Mouse (Mus musculus) kidney, adult 2 months (tissue): ENCODE results near the gene Fat2. TPM values are rescaled to one million over a fixed set of nuclear protein-coding genes. Genes with fewer than 3 reads are reported as not detected.

Source experiments
- DNase-seq: peaks from one replicate; pipeline ENCODE4 v3.0.0; 2021
- H3K27ac ChIP-seq: fragments of 200-500 bp; 2 replicates; pipeline ENCODE4 v1.5.1; 2012; ENCODE audit warnings: low read depth, low read length, control low read depth, inconsistent platforms; ENCODE audit not compliant: insufficient read depth
- H3K27me3 ChIP-seq: fragments of 200-500 bp; replicated peaks from 2 replicates; pipeline ENCODE4 v1.6.1; 2012; ENCODE audit warnings: mild to moderate bottlenecking, moderate library complexity, low read length, inconsistent platforms; ENCODE audit not compliant: control insufficient read depth, insufficient read depth
- H3K36me3 ChIP-seq: fragments of 200-500 bp; 2 replicates; pipeline ENCODE4 v1.6.1; 2012; ENCODE audit warnings: mild to moderate bottlenecking, moderate library complexity, low read length, inconsistent platforms; ENCODE audit not compliant: control insufficient read depth, insufficient read depth
- H3K4me1 ChIP-seq: fragments of 200-500 bp; 2 replicates; pipeline ENCODE4 v1.6.1; 2011; ENCODE audit warnings: low read length; ENCODE audit not compliant: control insufficient read depth, insufficient read depth
- H3K4me3 ChIP-seq: fragments of 200-500 bp; 2 replicates; pipeline ENCODE4 v1.5.1; 2011; ENCODE audit warnings: mild to moderate bottlenecking, low read depth, low read length, control low read depth; ENCODE audit not compliant: insufficient read depth
- CTCF ChIP-seq: fragments of 200-500 bp; conservative IDR thresholded peaks from 2 replicates; pipeline ENCODE4 v1.5.1; 2011; ENCODE audit warnings: low read depth, mild to moderate bottlenecking, control low read depth, low read length, moderate library complexity, mixed read lengths; ENCODE audit not compliant: insufficient read depth, insufficient read length
- POLR2A ChIP-seq: fragments of 200-500 bp; IDR thresholded peaks from one replicate; pipeline ENCODE4 v1.6.1; 2011; ENCODE audit warnings: low read depth, low read length, control low read depth
- WGBS: fragments of 180-500 bp; shearing (Covaris S2); methylation state at CpG from one replicate; pipeline ENCODE4 v1.1.7; 2018; 5-methylcytosine and 5-hydroxymethylcytosine counted together
- polyA plus RNA-seq: library from polyadenylated mRNA; depleted of rRNA; stranded (reverse); fragments of >200 nt; gene quantifications from 2 replicates; pipeline ENCODE4 v1.2.3, GENCODE M21; 2012

The Fat2 gene
- polyA plus RNA-seq, 1 experiment = 0.06 TPM

DNA sequence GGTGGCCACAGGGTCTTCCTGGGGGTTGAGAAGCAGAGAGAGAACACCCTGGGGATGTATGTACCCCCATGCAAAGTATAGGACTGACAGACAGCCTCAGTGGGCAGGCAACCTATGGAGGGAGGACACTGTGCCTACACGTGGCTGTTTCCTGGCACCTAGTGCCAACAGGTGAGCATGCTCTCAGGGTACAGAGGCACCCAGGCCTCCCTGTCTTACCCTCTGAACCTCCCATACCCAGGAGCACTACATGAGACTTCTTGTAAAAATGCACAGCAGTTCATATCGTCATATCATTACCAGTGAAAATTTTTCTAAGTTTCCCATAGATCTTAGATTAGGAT, 21.7 kb downstream of the Fat2 start:
- H3K4me1 ChIP-seq = no peaks in the 10 kb centered on the region
- H3K27me3 ChIP-seq = no peaks in the 10 kb centered on the region
- H3K36me3 ChIP-seq = no peaks in the 10 kb centered on the region
- WGBS = 62% methylated on average over 2 of the region's 2 CpGs
- no peak overlapping the region for H3K4me3 ChIP-seq
- TF ChIP-seq CTCF (no peak), POLR2A (no peak)
- H3K27ac ChIP-seq = no peak overlapping the region
- no peak for DNase-seq

DNA sequence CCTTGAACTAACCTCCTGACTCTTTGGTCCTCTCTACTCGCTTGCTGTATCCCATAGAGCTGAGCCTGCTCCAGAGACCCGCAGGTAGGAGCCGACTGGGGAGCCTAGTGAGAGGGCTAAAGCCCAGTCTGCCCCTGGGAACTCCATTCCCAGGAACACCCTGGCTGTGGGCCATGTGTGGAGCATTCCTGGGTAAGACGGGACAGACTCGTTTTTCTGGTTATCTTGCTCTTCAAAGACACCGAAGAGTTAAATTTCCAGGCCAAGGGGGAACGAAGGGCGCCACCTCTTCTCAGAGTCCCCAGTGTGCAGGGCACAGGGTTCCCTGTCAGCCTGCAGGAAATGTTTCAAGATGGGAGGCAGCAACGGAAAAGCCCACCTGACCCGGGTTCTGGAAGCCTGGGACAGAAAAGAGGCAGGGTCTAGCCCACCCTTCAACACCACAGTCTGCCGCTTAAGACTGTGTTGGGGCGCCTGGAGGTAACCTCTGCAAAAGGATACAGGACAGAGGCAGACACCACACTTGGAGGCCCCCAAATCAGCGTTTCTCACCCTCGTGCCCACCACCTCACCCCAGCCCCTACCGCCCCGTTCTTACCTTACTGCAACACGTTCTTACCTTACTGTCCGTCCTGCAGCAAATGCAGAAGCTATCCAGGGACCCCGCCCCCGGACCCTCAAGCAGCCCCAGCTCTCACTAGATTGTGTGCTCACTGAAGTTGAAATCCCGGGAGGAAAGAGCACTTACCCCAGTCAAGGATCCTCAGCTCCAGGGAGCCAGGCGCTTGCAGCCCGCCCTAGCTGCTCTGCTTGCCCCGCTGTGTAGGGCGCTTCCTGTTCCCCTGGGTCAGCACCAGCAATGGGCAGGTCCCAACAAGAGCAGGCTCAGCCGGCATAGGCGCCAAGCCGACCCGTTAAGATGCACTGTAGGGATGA, 22.3 kb downstream of the Fat2 start:
- no peaks in the 10 kb centered on the region for H3K27me3 ChIP-seq
- WGBS = 27% methylated on average over 29 of the region's 29 CpGs
- TF ChIP-seq CTCF (no peak), POLR2A (no peak)
- no peaks in the 10 kb centered on the region for H3K4me1 ChIP-seq
- H3K36me3 ChIP-seq = no peaks in the 10 kb centered on the region
- no peak overlapping the region for H3K27ac ChIP-seq
- H3K4me3 ChIP-seq = no peak overlapping the region
- DNase-seq = no peak

DNA sequence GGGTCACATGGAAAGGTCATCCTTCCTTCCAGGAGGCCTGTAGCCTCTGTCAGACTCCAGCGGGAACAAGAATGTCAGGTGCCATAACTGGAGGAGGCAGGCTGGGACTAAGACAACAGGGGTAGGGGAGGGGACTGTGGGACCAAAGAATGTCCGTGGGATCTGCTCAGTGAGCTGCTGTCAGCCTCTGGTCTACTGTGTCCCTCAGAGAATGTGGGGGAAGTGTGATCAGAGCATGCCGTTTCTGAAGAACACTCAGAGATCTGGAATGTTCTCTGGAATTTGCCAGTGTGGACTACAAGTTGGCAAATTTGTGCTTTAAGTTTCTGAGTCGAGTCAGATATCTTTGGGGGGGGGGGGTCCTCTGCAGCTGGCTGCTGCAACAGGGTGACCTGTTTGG, 34.0 kb downstream of the Fat2 start:
- Histone ChIP-seq H3K36me3 (no peaks in the 10 kb centered on the region), H3K4me3 (no peak overlapping the region), H3K27me3 (no peaks in the 10 kb centered on the region), H3K27ac (no peak overlapping the region), H3K4me1 (no peaks in the 10 kb centered on the region)
- no peak for DNase-seq
- 49% methylated on average over 4 of the region's 4 CpGs for WGBS
- TF ChIP-seq POLR2A (no peak), CTCF (no peak)

DNA sequence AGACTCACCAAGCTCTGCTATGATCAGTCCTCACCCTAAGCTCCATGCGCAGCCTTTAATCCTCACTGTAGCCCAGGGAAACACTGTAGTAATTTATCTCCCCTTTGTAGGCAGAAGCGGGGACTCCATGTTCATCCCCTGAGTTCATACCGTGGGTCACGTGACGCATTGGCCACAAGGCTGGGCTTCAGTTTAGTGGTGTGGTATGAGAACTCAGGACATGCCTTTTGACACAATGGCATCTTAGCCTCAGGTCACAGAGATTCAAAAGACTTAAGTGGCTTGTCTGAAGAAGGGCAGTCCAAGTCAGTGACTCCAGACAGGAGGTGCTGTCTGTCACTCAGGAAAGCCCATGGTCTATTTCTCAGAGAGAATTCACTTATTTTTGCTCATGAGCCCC, 43.2 kb downstream of the Fat2 start:
- TF ChIP-seq POLR2A (no peak), CTCF (no peak)
- Histone ChIP-seq H3K27me3 (no peaks in the 10 kb centered on the region), H3K27ac (no peak overlapping the region), H3K36me3 (no peaks in the 10 kb centered on the region), H3K4me1 (no peaks in the 10 kb centered on the region), H3K4me3 (no peak overlapping the region)
- no peak for DNase-seq
- WGBS = 91% methylated on average over 5 of the region's 5 CpGs

DNA sequence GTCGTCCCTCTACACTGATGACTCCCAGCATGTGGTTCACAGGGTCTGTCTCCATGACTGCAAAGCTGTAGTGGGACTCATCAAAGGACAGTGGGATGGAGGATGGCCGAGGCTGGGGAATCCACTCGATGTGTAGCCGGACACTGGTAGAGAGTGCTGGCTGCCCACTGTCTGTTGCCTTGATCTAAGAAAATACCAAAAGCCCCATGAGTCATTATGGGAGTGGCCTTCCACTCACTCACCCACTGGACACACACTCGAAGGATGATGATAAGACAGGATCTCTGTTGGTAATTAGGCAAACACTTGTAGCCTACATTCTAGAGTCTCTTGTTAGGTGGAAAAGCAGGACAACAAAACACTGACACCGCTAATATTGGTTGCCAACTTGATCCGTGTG, 44.5 kb downstream of the Fat2 start:
- no peak for DNase-seq
- Histone ChIP-seq H3K4me1 (no peaks in the 10 kb centered on the region), H3K36me3 (no peaks in the 10 kb centered on the region), H3K4me3 (no peak overlapping the region), H3K27me3 (no peaks in the 10 kb centered on the region), H3K27ac (no peak overlapping the region)
- 91% methylated on average over 7 of the region's 7 CpGs for WGBS
- TF ChIP-seq CTCF = no peak
- no peak for TF ChIP-seq POLR2A

DNA sequence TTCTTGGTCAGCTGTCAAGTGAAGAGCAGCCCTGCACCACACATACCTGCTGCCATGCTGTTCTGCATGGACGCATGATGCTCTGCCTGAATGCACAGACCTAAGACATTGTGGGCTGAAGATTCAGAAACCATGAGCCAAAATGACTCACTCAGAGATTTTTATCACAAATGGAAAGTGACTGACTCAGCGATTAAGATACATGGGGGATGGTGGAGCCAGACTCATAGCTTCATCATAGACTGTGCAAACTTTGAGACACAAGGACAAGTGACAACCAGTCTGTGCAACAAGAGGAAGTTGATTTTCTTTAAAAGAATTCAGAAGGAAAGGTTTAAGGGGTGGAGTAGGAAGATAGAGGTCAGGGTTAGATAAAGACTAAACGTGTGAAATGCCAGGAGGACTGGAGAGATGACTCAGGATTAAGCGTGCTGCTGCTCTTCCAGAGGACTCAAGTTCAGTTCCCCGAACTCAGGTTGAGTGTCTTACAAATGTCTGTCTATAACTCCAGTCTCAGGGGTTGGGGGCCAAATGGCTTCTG, 46.4 kb downstream of the Fat2 start:
- TF ChIP-seq CTCF (no peak), POLR2A (no peak)
- no peak for DNase-seq
- WGBS = 68% methylated on average over 5 of the region's 5 CpGs
- Histone ChIP-seq H3K4me3 (no peak overlapping the region), H3K27ac (no peak overlapping the region), H3K27me3 (no peaks in the 10 kb centered on the region), H3K36me3 (no peaks in the 10 kb centered on the region), H3K4me1 (no peaks in the 10 kb centered on the region)

DNA sequence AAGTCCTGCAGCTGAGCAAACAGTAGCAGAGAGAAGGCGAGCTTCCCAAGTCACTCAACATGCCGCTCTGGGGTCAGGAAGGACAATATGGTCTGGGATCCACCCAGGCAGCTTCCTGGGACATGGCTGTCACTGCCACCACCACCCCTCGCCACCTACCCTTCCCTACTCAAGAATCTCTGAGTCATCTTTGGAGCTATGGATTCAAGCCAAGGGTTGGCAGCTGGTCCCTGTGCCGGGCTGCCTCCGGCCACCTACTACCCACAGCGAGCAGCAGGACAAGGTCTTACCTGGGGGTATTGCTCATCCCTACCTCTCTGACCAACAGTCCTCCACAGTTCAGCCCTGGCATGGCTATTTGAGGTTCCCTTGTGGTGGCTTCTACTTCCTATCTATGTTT, 61.6 kb downstream of the Fat2 start:
- no peaks in the 10 kb centered on the region for H3K36me3 ChIP-seq
- no peaks in the 10 kb centered on the region for H3K27me3 ChIP-seq
- no peak overlapping the region for H3K27ac ChIP-seq
- no peak overlapping the region for H3K4me3 ChIP-seq
- no peaks in the 10 kb centered on the region for H3K4me1 ChIP-seq
- no peak for DNase-seq
- WGBS = 70% methylated on average over 6 of the region's 6 CpGs
- TF ChIP-seq POLR2A = no peak
